Mouse (Mus musculus): ENCODE measurements at regions not wholly inside any gene's neighbourhood (a gene's known extent, or its start where the extent isn't known, plus 50 kb on each side); places are given as distances from the start of the nearest gene placed in this dataset.

GRCm38 (mm10) chr1:183634836-183635235, 216.8 kb downstream of the Hhipl2 start:
- Histone ChIP-seq H3K4me3 (replicated peaks) (no peak overlapping the region), H3K4me2 (replicated peaks) (no peak overlapping the region), H3K36me3 (no peaks in the 10 kb centered on the region), H3K27ac (no peak overlapping the region), H3K4me1 (replicated peaks) (peaks cover 5% of the 10 kb centered on the region), H3K27me3 (no peaks in the 10 kb centered on the region), H3K9me3 (no peaks in the 10 kb centered on the region), H3K9ac (replicated peaks) (no peak overlapping the region)
- WGBS, result 91% methylated on average over 1 of the region's 1 CpGs
- no peak for ATAC-seq

- WGBS, result 82% methylated on average over 8 of the region's 8 CpGs
- Histone ChIP-seq H3K4me2 (replicated peaks) (no peak overlapping the region), H3K9ac (replicated peaks) (no peak overlapping the region), H3K4me1 (replicated peaks) (peaks cover 8% of the 10 kb centered on the region), H3K9me3 (no peaks in the 10 kb centered on the region), H3K4me3 (replicated peaks) (no peak overlapping the region), H3K27ac (no peak overlapping the region), H3K27me3 (no peaks in the 10 kb centered on the region), H3K36me3 (no peaks in the 10 kb centered on the region)
- no peak for ATAC-seq
Measured at GRCm38 (mm10) chr1:183637214-183637613, 219.2 kb downstream of the Hhipl2 start.

- WGBS, result 40% methylated on average over 7 of the region's 7 CpGs
Measured at GRCm38 (mm10) chr1:183639332-183639731, 221.3 kb downstream of the Hhipl2 start.

GRCm38 (mm10) chr1:183640568-183640967, 222.6 kb downstream of the Hhipl2 start:
- peaks cover 8% of the 10 kb centered on the region for H3K4me1 ChIP-seq (replicated peaks)
- H3K4me2 ChIP-seq (replicated peaks), result no peak overlapping the region
- peak; percentile 9; the same call in 1 of the 2 replicates for ATAC-seq
- no peaks in the 10 kb centered on the region for H3K27me3 ChIP-seq
- WGBS, result 65% methylated on average over 8 of the region's 8 CpGs
- no peak overlapping the region for H3K27ac ChIP-seq
- H3K9ac ChIP-seq (replicated peaks), result no peak overlapping the region
- H3K4me3 ChIP-seq (replicated peaks), result no peak overlapping the region
- no peaks in the 10 kb centered on the region for H3K36me3 ChIP-seq
- no peaks in the 10 kb centered on the region for H3K9me3 ChIP-seq

More at GRCm38 (mm10) chr1:183639332-183639731, 221.3 kb downstream of the Hhipl2 start:
- Histone ChIP-seq H3K36me3 (no peaks in the 10 kb centered on the region), H3K27me3 (no peaks in the 10 kb centered on the region), H3K4me2 (replicated peaks) (no peak overlapping the region), H3K4me1 (replicated peaks) (peaks cover 8% of the 10 kb centered on the region), H3K27ac (no peak overlapping the region), H3K9ac (replicated peaks) (no peak overlapping the region), H3K9me3 (no peaks in the 10 kb centered on the region), H3K4me3 (replicated peaks) (no peak overlapping the region)
- ATAC-seq, result no peak

GRCm38 (mm10) chr1:183644001-183644400, 226.0 kb downstream of the Hhipl2 start:
- 60% methylated on average over 2 of the region's 2 CpGs for WGBS
- Histone ChIP-seq H3K9ac (replicated peaks) (no peak overlapping the region), H3K27ac (no peak overlapping the region), H3K9me3 (no peaks in the 10 kb centered on the region), H3K36me3 (no peaks in the 10 kb centered on the region), H3K4me1 (replicated peaks) (peaks cover 8% of the 10 kb centered on the region), H3K4me2 (replicated peaks) (no peak overlapping the region), H3K27me3 (no peaks in the 10 kb centered on the region), H3K4me3 (replicated peaks) (no peak overlapping the region)
- ATAC-seq, result no peak

- Histone ChIP-seq H3K4me1 (replicated peaks) (no peaks in the 10 kb centered on the region), H3K4me3 (replicated peaks) (no peak overlapping the region), H3K9ac (replicated peaks) (no peak overlapping the region), H3K27me3 (no peaks in the 10 kb centered on the region), H3K27ac (no peak overlapping the region), H3K36me3 (no peaks in the 10 kb centered on the region), H3K4me2 (replicated peaks) (no peak overlapping the region), H3K9me3 (no peaks in the 10 kb centered on the region)
- WGBS, result 95% methylated on average over 6 of the region's 6 CpGs
- no peak for ATAC-seq
Measured at GRCm38 (mm10) chr1:183653878-183654277, 235.9 kb downstream of the Hhipl2 start.

- Histone ChIP-seq H3K9me3 (no peaks in the 10 kb centered on the region), H3K27me3 (no peaks in the 10 kb centered on the region), H3K4me2 (replicated peaks) (no peak overlapping the region), H3K4me3 (replicated peaks) (no peak overlapping the region), H3K4me1 (replicated peaks) (no peaks in the 10 kb centered on the region), H3K27ac (no peak overlapping the region), H3K9ac (replicated peaks) (no peak overlapping the region), H3K36me3 (no peaks in the 10 kb centered on the region)
- 45% methylated on average over 5 of the region's 5 CpGs for WGBS
- ATAC-seq, result no peak
Measured at GRCm38 (mm10) chr1:183657043-183657442, 239.0 kb downstream of the Hhipl2 start.

GRCm38 (mm10) chr1:183660541-183660940, 242.5 kb downstream of the Hhipl2 start:
- H3K9ac ChIP-seq (replicated peaks), result no peak overlapping the region
- no peaks in the 10 kb centered on the region for H3K36me3 ChIP-seq
- no peaks in the 10 kb centered on the region for H3K4me1 ChIP-seq (replicated peaks)
- H3K9me3 ChIP-seq, result no peaks in the 10 kb centered on the region
- no peak overlapping the region for H3K4me3 ChIP-seq (replicated peaks)
- no peak overlapping the region for H3K4me2 ChIP-seq (replicated peaks)
- no peak overlapping the region for H3K27ac ChIP-seq
- no peaks in the 10 kb centered on the region for H3K27me3 ChIP-seq
- WGBS, result 86% methylated on average over 2 of the region's 2 CpGs
- ATAC-seq, result no peak

GRCm38 (mm10) chr1:183662369-183663043, 244.5 kb downstream of the Hhipl2 start:
- ATAC-seq, result no peak
- Histone ChIP-seq H3K36me3 (no peaks in the 10 kb centered on the region), H3K9ac (replicated peaks) (no peak overlapping the region), H3K4me3 (replicated peaks) (no peak overlapping the region), H3K27me3 (no peaks in the 10 kb centered on the region), H3K27ac (no peak overlapping the region), H3K9me3 (no peaks in the 10 kb centered on the region; the same call in 1 of the 2 replicates), H3K4me1 (replicated peaks) (no peaks in the 10 kb centered on the region), H3K4me2 (replicated peaks) (no peak overlapping the region)
- WGBS, result 82% methylated on average over 15 of the region's 15 CpGs

GRCm38 (mm10) chr1:183669271-183669670, 251.3 kb downstream of the Hhipl2 start:
- Histone ChIP-seq H3K9me3 (no peaks in the 10 kb centered on the region; the same call in 1 of the 2 replicates), H3K9ac (replicated peaks) (no peak overlapping the region), H3K27me3 (no peaks in the 10 kb centered on the region), H3K27ac (no peak overlapping the region), H3K4me3 (replicated peaks) (no peak overlapping the region), H3K4me1 (replicated peaks) (no peaks in the 10 kb centered on the region), H3K4me2 (replicated peaks) (no peak overlapping the region), H3K36me3 (no peaks in the 10 kb centered on the region)
- ATAC-seq, result no peak
- WGBS, result 84% methylated on average over 8 of the region's 8 CpGs

GRCm38 (mm10) chr1:183669674-183670073, 251.7 kb downstream of the Hhipl2 start:
- H3K36me3 ChIP-seq, result no peaks in the 10 kb centered on the region
- no peaks in the 10 kb centered on the region for H3K4me1 ChIP-seq (replicated peaks)
- H3K27ac ChIP-seq, result no peak overlapping the region
- H3K27me3 ChIP-seq, result no peaks in the 10 kb centered on the region
- no peak overlapping the region for H3K4me2 ChIP-seq (replicated peaks)
- no peaks in the 10 kb centered on the region; the same call in 1 of the 2 replicates for H3K9me3 ChIP-seq
- ATAC-seq, result no peak
- no peak overlapping the region for H3K9ac ChIP-seq (replicated peaks)
- H3K4me3 ChIP-seq (replicated peaks), result no peak overlapping the region
- WGBS, result 67% methylated on average over 11 of the region's 11 CpGs

- 80% methylated on average over 7 of the region's 7 CpGs for WGBS
- no peaks in the 10 kb centered on the region for H3K36me3 ChIP-seq
- ATAC-seq, result no peak
- H3K4me1 ChIP-seq (replicated peaks), result no peaks in the 10 kb centered on the region
- no peak overlapping the region for H3K27ac ChIP-seq
- no peak overlapping the region for H3K4me2 ChIP-seq (replicated peaks)
- H3K9me3 ChIP-seq, result no peaks in the 10 kb centered on the region; the same call in 1 of the 2 replicates
- no peak overlapping the region for H3K9ac ChIP-seq (replicated peaks)
- no peak overlapping the region for H3K4me3 ChIP-seq (replicated peaks)
- H3K27me3 ChIP-seq, result no peaks in the 10 kb centered on the region
Measured at GRCm38 (mm10) chr1:183670542-183670941, 252.5 kb downstream of the Hhipl2 start.

- Histone ChIP-seq H3K4me1 (replicated peaks) (no peaks in the 10 kb centered on the region), H3K4me2 (replicated peaks) (no peak overlapping the region), H3K27ac (no peak overlapping the region), H3K9me3 (no peaks in the 10 kb centered on the region; the same call in 1 of the 2 replicates), H3K9ac (replicated peaks) (no peak overlapping the region), H3K27me3 (no peaks in the 10 kb centered on the region), H3K4me3 (replicated peaks) (no peak overlapping the region), H3K36me3 (no peaks in the 10 kb centered on the region)
- ATAC-seq, result no peak
- WGBS, result 84% methylated on average over 4 of the region's 4 CpGs
Measured at GRCm38 (mm10) chr1:183671541-183671940, 253.5 kb downstream of the Hhipl2 start.
